Mouse (Mus musculus) heart, embryonic 11.5 days (tissue): Measurements from ENCODE around the gene Phf12. TPM values are rescaled to one million over a fixed set of nuclear protein-coding genes. Genes with fewer than 3 reads are reported as not detected.

Experiments used
- ATAC-seq: fragments of 200-750 bp; cut with Nextera tagmentation; replicated peaks from 2 replicates; pipeline ENCODE4 v1.8.0; 2017; ENCODE audit warnings: moderate library complexity; ENCODE audit not compliant: insufficient number of reproducible peaks, low FRiP score, low TSS enrichment
- H3K27ac ChIP-seq: fragments of 300-500 bp; sonication (generic); 2 replicates; pipeline ENCODE4 v1.5.1; 2014; ENCODE audit warnings: mild to moderate bottlenecking, low read depth, low read length
- H3K27me3 ChIP-seq: fragments of 300-500 bp; sonication (generic); 2 replicates; pipeline ENCODE4 v1.6.1; 2014; ENCODE audit warnings: mild to moderate bottlenecking, low read length, mixed read lengths; ENCODE audit not compliant: control insufficient read depth, insufficient read depth
- H3K36me3 ChIP-seq: fragments of 300-500 bp; sonication (generic); 2 replicates; pipeline ENCODE4 v1.6.1; 2014; ENCODE audit warnings: mild to moderate bottlenecking, low read length, moderate library complexity, mixed read lengths; ENCODE audit not compliant: control insufficient read depth, insufficient read depth
- H3K4me1 ChIP-seq: fragments of 300-500 bp; sonication (generic); 2 replicates; pipeline ENCODE4 v1.6.1; 2014; ENCODE audit warnings: low read length; ENCODE audit not compliant: control insufficient read depth, insufficient read depth
- H3K4me2 ChIP-seq: fragments of 300-500 bp; sonication (generic); 2 replicates; pipeline ENCODE4 v1.6.1; 2014; ENCODE audit warnings: mild to moderate bottlenecking, moderate library complexity
- H3K4me3 ChIP-seq: fragments of 300-500 bp; sonication (generic); 2 replicates; pipeline ENCODE4 v1.5.1; 2014; ENCODE audit warnings: low read depth, low read length
- H3K9ac ChIP-seq: fragments of 300-500 bp; sonication (generic); 2 replicates; pipeline ENCODE4 v1.6.1; 2014; ENCODE audit warnings: mild to moderate bottlenecking, low read depth, low read length, moderate library complexity
- H3K9me3 ChIP-seq: fragments of 300-500 bp; sonication (generic); replicated peaks from 2 replicates; pipeline ENCODE4 v1.6.1; 2016; ENCODE audit warnings: low read length; ENCODE audit not compliant: control insufficient read depth
- WGBS: fragments of 180-500 bp; shearing (Covaris S2); extraction: QIAGEN DNeasy Blood & Tissue Kit; methylation state at CpG from one replicate; pipeline ENCODE4 v1.1.7; 2014; ENCODE audit not compliant: insufficient replicate concordance; 5-methylcytosine and 5-hydroxymethylcytosine counted together
- polyA plus RNA-seq: library from polyadenylated mRNA; unstranded; fragments of >200 nt; fragmentation: Nextera tagmentation; extraction: Ambion mirVana; gene quantifications from 2 replicates; pipeline ENCODE4 v1.2.1, GENCODE M21; 2014

Phf12 gene
- polyA plus RNA-seq, 1 experiment from 2014 or later = 14.2 TPM

DNA sequence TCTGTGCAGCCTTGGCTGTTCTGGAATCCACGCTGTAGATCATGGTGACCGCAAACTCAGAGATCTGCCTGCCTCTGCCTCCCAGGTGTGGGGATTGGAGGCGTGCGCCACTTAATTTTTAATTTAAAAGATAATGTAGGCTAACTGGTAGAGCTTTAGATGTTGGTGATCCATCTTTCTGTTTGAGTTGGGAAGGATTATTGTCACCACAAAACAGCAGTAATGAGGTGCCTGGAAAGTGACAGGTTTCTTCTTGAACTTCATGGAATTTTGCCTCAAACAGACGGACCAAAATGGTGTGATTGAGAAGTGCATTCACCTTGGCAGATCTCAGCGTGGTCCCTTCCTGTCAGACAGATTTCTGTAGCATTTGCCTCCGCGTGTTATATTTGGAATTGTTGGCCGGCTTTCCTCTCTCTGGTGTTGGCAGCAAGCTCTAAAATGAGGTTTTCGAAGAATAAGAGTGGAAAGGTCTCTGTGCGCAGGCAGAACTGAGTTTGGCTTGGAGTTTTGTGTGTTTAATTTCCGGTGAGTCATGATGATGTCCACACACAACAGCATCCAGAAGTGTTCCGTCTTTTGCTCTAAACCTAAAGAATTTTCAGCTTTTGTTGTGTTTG is 6.6 kb downstream of the Phf12 start:
- Histone ChIP-seq H3K4me1 (peaks cover 9% of the 10 kb centered on the region; the same call in 1 of the 2 replicates), H3K4me3 (no peak overlapping the region), H3K36me3 (peaks cover 9% of the 10 kb centered on the region), H3K27ac (0 out of 2 replicates have a peak overlapping the region, but pooled peaks have one; percentile 18), H3K9ac (no peak overlapping the region), H3K27me3 (no peaks in the 10 kb centered on the region), H3K4me2 (no peak overlapping the region), H3K9me3 (no peaks in the 10 kb centered on the region)
- no peak for ATAC-seq
- 89% methylated on average over 13 of the region's 13 CpGs for WGBS

DNA sequence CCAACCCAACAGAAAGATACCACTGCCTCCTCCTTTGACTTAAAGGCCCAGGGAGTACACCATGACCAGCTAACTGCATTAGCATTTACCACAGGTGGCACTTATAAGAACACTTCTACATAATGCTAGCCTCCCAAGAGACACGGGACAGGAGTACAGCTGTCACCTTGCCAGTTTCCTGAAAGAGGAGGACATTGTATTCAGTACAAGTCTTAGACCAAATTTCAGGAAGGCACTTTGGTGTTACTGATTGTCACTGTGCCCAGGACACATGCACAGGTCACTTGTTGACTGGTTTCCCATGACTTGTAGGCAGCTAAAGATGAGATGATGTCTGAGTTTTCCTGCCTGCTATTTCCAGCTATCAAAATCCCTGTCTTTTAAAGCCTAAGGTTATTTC is 13.0 kb downstream of the Phf12 start:
- peaks cover 6% of the 10 kb centered on the region; the same call in 1 of the 2 replicates for H3K36me3 ChIP-seq
- 77% methylated on average over 1 of the region's 1 CpGs for WGBS
- H3K4me1 ChIP-seq = no peaks in the 10 kb centered on the region
- H3K27ac ChIP-seq = no peak overlapping the region
- H3K9me3 ChIP-seq = no peaks in the 10 kb centered on the region
- H3K9ac ChIP-seq = no peak overlapping the region
- H3K4me2 ChIP-seq = no peak overlapping the region
- no peak for ATAC-seq
- no peak overlapping the region for H3K4me3 ChIP-seq
- H3K27me3 ChIP-seq = no peaks in the 10 kb centered on the region

DNA sequence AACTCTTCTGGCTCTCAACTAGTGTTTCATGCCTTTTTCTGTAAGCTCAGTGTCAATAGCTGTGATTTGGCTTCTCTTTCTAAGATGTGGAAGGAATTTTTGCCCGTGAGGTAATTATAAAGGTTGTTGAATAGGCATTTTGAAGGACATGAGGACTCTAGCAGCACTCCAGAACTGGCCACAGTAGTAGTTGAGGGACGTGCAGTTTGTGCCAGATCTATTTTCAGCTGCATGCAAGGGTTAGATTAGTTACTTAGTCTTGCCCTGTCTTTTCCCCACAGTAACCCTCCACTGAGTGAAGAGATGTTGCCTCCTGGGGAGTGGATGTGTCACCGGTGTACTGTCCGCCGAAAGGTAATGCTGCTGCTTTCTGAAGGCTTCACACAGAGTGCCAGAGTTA is 23.9 kb downstream of the Phf12 start:
- Histone ChIP-seq H3K4me1 (peaks cover 11% of the 10 kb centered on the region), H3K27me3 (no peaks in the 10 kb centered on the region), H3K9ac (0 out of 2 replicates have a peak overlapping the region, but pooled peaks have one; percentile 5), H3K9me3 (no peaks in the 10 kb centered on the region), H3K4me2 (no peak overlapping the region), H3K27ac (peak overlapping the region; percentile 76), H3K36me3 (peaks cover 29% of the 10 kb centered on the region), H3K4me3 (no peak overlapping the region)
- ATAC-seq = no peak
- 79% methylated on average over 5 of the region's 5 CpGs for WGBS

DNA sequence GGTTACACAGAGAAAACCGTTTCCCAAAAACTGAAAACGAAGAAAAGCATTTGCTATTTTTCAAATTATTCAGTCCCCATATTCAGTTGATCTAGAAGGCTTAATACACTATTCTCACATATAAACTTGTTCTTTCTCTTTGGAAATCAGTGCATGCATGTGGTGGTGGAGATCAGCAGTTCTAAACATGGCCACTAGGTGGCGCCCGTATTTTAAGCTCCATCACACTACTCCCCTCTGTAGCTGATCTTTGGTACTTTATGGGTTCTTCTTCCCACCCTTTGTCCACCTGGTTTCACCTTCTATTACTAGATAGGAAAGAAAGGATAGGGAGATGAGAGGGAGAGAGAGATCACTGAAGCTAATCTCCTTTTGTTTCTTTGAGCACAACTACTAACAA is 37.1 kb downstream of the Phf12 start:
- ATAC-seq = no peak
- Histone ChIP-seq H3K9me3 (no peaks in the 10 kb centered on the region), H3K4me1 (no peaks in the 10 kb centered on the region; the same call in 1 of the 2 replicates), H3K4me3 (no peak overlapping the region), H3K4me2 (no peak overlapping the region), H3K36me3 (peaks cover 60% of the 10 kb centered on the region), H3K27ac (no peak overlapping the region; the same call in 1 of the 2 replicates), H3K9ac (no peak overlapping the region), H3K27me3 (no peaks in the 10 kb centered on the region)
- 19% methylated on average over 4 of the region's 4 CpGs for WGBS

DNA sequence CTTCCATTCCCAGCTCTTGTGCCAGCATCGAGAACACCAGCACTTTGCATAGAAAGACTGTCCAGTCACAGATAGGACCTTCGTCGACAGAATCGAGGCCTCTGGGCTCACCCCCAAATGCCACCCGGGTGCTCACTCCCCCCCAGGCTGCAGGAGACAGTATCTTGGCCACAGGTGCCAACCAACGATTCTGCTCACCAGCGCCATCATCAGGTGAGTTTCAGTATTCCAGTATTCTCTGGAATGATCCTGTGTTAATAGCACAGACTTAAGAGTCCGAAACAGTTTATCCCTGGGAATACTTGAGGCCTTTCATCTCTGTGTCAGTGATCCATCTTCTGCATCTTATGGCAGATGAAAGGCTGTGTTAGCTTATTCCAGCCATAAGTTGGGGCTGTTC is 41.1 kb downstream of the Phf12 start:
- Histone ChIP-seq H3K27ac (no peak overlapping the region), H3K9ac (no peak overlapping the region), H3K4me2 (no peak overlapping the region), H3K27me3 (no peaks in the 10 kb centered on the region), H3K4me3 (no peak overlapping the region), H3K36me3 (peaks cover 54% of the 10 kb centered on the region), H3K4me1 (no peaks in the 10 kb centered on the region; the same call in 1 of the 2 replicates), H3K9me3 (no peaks in the 10 kb centered on the region)
- 82% methylated on average over 8 of the region's 8 CpGs for WGBS
- no peak for ATAC-seq

DNA sequence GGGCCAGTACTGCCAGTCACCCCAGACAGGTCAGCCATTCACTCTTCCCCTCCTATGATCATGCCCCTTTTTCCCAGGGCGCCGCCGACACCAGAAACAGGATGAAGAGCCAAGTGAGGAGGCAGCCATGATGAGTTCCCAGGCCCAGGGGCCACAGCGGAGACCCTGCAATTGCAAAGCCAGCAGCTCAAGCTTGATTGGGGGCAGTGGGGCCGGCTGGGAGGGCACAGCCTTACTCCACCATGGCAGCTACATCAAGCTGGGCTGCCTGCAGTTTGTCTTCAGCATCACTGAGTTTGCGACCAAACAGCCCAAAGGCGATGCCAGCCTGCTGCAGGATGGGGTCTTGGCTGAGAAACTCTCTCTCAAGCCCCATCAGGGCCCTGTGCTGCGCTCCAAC is 46.7 kb downstream of the Phf12 start:
- no peaks in the 10 kb centered on the region for H3K27me3 ChIP-seq
- no peak overlapping the region for H3K4me3 ChIP-seq
- H3K4me2 ChIP-seq = no peak overlapping the region
- H3K4me1 ChIP-seq = peaks cover 17% of the 10 kb centered on the region
- no peaks in the 10 kb centered on the region for H3K9me3 ChIP-seq
- ATAC-seq = no peak
- peaks cover 35% of the 10 kb centered on the region for H3K36me3 ChIP-seq
- WGBS = 86% methylated on average over 8 of the region's 8 CpGs
- H3K27ac ChIP-seq = no peak overlapping the region
- H3K9ac ChIP-seq = no peak overlapping the region

DNA sequence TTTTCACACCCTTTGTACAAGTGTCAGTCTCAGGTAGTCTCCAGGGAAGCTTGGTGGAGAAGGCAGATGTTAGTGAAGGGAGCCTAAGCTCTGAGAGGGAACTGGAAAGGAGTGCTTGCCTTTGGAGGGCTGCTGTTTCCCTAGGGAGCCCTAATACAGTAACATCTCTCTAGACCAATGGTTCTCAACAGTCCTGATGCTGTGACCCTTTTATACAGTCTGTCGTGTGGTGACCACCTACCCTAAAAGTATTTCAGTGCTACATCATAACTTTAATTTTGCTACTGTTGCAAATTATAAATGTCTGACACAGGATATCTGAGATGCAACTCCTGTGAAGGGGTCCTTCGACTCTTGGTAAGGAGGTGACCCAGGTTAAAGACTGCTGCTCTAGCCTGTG is 48.0 kb downstream of the Phf12 start:
- no peak for ATAC-seq
- H3K36me3 ChIP-seq = peaks cover 27% of the 10 kb centered on the region
- no peak overlapping the region for H3K27ac ChIP-seq
- WGBS = 68% methylated on average over 2 of the region's 2 CpGs
- H3K4me2 ChIP-seq = no peak overlapping the region
- no peak overlapping the region for H3K9ac ChIP-seq
- peaks cover 17% of the 10 kb centered on the region for H3K4me1 ChIP-seq
- no peaks in the 10 kb centered on the region for H3K27me3 ChIP-seq
- no peaks in the 10 kb centered on the region for H3K9me3 ChIP-seq
- no peak overlapping the region for H3K4me3 ChIP-seq

DNA sequence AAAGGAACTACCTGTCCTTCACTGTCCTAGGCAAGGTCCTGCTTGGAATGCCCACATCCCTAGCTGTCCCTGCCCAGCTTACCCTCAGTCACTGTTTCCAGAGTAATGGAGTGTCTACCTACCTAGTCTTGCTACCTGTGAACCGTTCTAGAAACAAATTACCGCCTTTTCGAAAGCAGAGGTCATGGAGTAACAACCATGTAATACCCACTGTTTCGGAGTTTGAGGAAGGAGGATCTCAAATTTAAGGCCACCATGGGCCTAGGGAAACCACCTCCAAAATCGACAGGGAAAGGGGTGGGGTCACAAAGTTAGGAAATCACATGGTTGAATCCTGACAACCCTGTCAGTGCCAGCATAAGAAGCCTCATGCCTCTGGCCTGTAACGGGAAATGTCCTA is 48.8 kb downstream of the Phf12 start:
- Histone ChIP-seq H3K4me3 (peak overlapping the region; percentile 73), H3K9ac (peak overlapping the region; percentile 85; the same call in 1 of the 2 replicates), H3K9me3 (no peaks in the 10 kb centered on the region), H3K27ac (peak overlapping the region; percentile 86; the same call in 1 of the 2 replicates), H3K36me3 (peaks cover 23% of the 10 kb centered on the region), H3K4me2 (peak overlapping the region; percentile 97), H3K4me1 (peaks cover 17% of the 10 kb centered on the region), H3K27me3 (no peaks in the 10 kb centered on the region)
- ATAC-seq = 0 out of 2 replicates have a peak, but pooled peaks have one; percentile 0
- WGBS = 39% methylated on average over 6 of the region's 6 CpGs
